10 mouse cellular contexts compared by ENCODE assay signal in the genomic region with DNA sequence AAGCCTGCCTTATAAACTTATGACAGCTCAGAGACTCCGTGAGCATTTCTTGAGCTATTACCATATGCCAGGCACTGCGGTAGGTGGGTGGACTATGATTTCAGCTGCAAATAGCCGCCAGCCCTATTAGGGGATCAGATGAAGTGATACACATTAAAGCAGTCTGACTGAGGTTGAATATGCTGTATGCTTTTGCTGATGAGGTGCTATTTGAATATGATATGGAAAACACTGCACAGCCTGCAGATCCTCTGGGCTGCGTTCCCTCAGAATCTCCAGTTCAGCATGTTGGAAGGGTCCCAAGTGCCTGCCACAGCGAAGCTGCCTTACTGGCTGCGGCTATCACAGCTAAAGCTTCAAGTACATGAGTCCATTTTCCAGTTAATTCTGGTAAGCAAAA. TPM values are rescaled to one million over a fixed set of nuclear protein-coding genes. Genes with fewer than 3 reads are reported as not detected.
DNase-seq lines count a peak whose midpoint lies in the region; TF ChIP-seq lines count a peak whose summit lies in the region.
"Had no signal": no experiment of that assay in that cellular context is flagged by ENCODE, and none has a peak within 500 bp of the region (broad histone marks: within the 10 kb centered on the region; RNA-seq: fewer than 3 reads in every experiment).

No protein-coding gene starts in this region.

- no peak overlapping the region for H3K9ac ChIP-seq in liver, adult 2 months (ENCODE audit: low read depth, low read length)

- no peak overlapping the region for H3K4me3 ChIP-seq in liver, adult 2 months (ENCODE audit: insufficient read depth, low read depth, low read length)

- peak; percentile 47 for DNase-seq in gastrocnemius, adult 18-20 months (ENCODE audit: low spot score)
- no peak for DNase-seq in gastrocnemius, adult 8-10 months (ENCODE audit: low spot score in 2 of 2)
- peak; percentile 48 for DNase-seq in liver, adult 2 months (ENCODE audit: extremely low read depth, low read depth, low spot score)
- DNase-seq in liver: no peak
- peak; percentile 35 to 42 for DNase-seq in cerebellum, postnatal 36 days
- DNase-seq in lung, postnatal 4 days: peak; percentile 62 to 85
- no peak for DNase-seq in thymus, postnatal 36 days
- DNase-seq in urinary bladder, adult 18-20 months (ENCODE audit: low spot score in 2 of 2): no peak
- DNase-seq: midbrain, embryonic 14.5 days; thymus, postnatal 25 days had no signal

- no peak for TF ChIP-seq POLR2A in liver, adult 2 months (IDR thresholded peaks at IDR 0.05; ENCODE audit: extremely low read depth, insufficient read depth, low read length)

- no peak overlapping the region for H3K27ac ChIP-seq in liver, adult 2 months (replicated peaks; ENCODE audit: insufficient read depth, low read depth, low read length)

- 84% methylated on average over 6 of the region's 6 CpGs for WGBS in liver, adult 2 months

- no peaks in the 10 kb centered on the region for H3K27me3 ChIP-seq in liver, adult 2 months (ENCODE audit: control insufficient read depth, insufficient read depth, low read length)

- no peaks in the 10 kb centered on the region for H3K79me2 ChIP-seq in liver, adult 2 months (ENCODE audit: control insufficient read depth, insufficient read depth, low read length)

- peaks cover 8% of the 10 kb centered on the region; the same call in 1 of the 2 replicates for H3K4me1 ChIP-seq in liver, adult 2 months (ENCODE audit: control insufficient read depth, insufficient read depth, low read length)

- no peaks in the 10 kb centered on the region; the same call in 1 of the 2 replicates for H3K36me3 ChIP-seq in liver, adult 2 months (ENCODE audit: control insufficient read depth, insufficient read depth, low read length)

- TF ChIP-seq CTCF in liver, adult 2 months (IDR thresholded peaks at IDR 0.05; ENCODE audit: low read depth, low read length): no peak

RNA-seq across cellular contexts. Expression of a gene that starts 57.7 kb away (rescaled TPM):
- 10 to 100 TPM; 25.1 to 26.3 TPM for total RNA-seq in gastrocnemius, adult 18-20 months (2021)
- 10 to 100 TPM; 25.9 to 29.6 (median 27.1) TPM for total RNA-seq in gastrocnemius, adult 8-10 months (2022)
- 7.8 and 11.1 TPM in 2 replicates for total RNA-seq in liver, adult 2 months (2014; rRNA removed)
- polyA plus RNA-seq in liver, adult 2 months (2012; rRNA removed): 11.2 and 11.5 TPM in 2 replicates

Comparison
In these comparisons a context has a peak if more than half of its experiments do, and no peak if none do; other contexts are left out.
1. DNase-seq: peak in gastrocnemius, adult 18-20 months (single experiment), liver, adult 2 months (single experiment), cerebellum, postnatal 36 days (2 of 2) and lung, postnatal 4 days (2 of 2); none in gastrocnemius, adult 8-10 months (0 of 2), liver (single experiment), thymus, postnatal 36 days (0 of 2) and urinary bladder, adult 18-20 months (0 of 2).